Mouse (Mus musculus) stomach, embryonic 15.5 days (tissue): ENCODE data around the gene Tmem59l. TPM values are rescaled to one million over a fixed set of nuclear protein-coding genes. Genes with fewer than 3 reads are reported as not detected.

Experiments
- ATAC-seq: fragments of 200-750 bp; cut with Nextera tagmentation; 2 replicates; pipeline ENCODE4 v1.8.0; 2017; ENCODE audit warnings: low read depth, moderate number of reproducible peaks, moderate TSS enrichment; ENCODE audit not compliant: insufficient read depth, low FRiP score
- H3K27ac ChIP-seq: fragments of 300-500 bp; sonication (generic); 2 replicates; pipeline ENCODE4 v1.5.1; 2015; ENCODE audit warnings: mild to moderate bottlenecking, inconsistent platforms
- H3K27me3 ChIP-seq: fragments of 300-500 bp; sonication (generic); replicated peaks from 2 replicates; pipeline ENCODE4 v1.6.1; 2015; ENCODE audit warnings: inconsistent platforms
- H3K36me3 ChIP-seq: fragments of 300-500 bp; sonication (generic); 2 replicates; pipeline ENCODE4 v1.6.1; 2015; ENCODE audit warnings: inconsistent platforms
- H3K4me1 ChIP-seq: fragments of 300-500 bp; sonication (generic); 2 replicates; pipeline ENCODE4 v1.6.1; 2015; ENCODE audit warnings: inconsistent platforms
- H3K4me2 ChIP-seq: fragments of 300-500 bp; sonication (generic); 2 replicates; pipeline ENCODE4 v1.6.1; 2015; ENCODE audit warnings: mild to moderate bottlenecking, inconsistent platforms
- H3K4me3 ChIP-seq: fragments of 300-500 bp; sonication (generic); replicated peaks from 2 replicates; pipeline ENCODE4 v1.5.1; 2015; ENCODE audit warnings: inconsistent platforms
- H3K9ac ChIP-seq: fragments of 300-500 bp; sonication (generic); 2 replicates; pipeline ENCODE4 v1.6.1; 2015; ENCODE audit warnings: inconsistent platforms
- H3K9me3 ChIP-seq: fragments of 300-500 bp; sonication (generic); 2 replicates; pipeline ENCODE4 v1.6.1; 2016; ENCODE audit warnings: inconsistent platforms
- WGBS: fragments of 180-500 bp; shearing (Covaris S2); methylation state at CpG from one replicate; pipeline ENCODE4 v1.1.7; 2015; 5-methylcytosine and 5-hydroxymethylcytosine counted together
- polyA plus RNA-seq: library from polyadenylated mRNA; unstranded; fragments of >200 nt; fragmentation: Nextera tagmentation; extraction: Ambion mirVana; gene quantifications from 2 replicates; pipeline ENCODE4 v1.2.1, GENCODE M21; 2015

The Tmem59l gene
- polyA plus RNA-seq: 3.0 and 3.5 TPM in 2 replicates

DNA sequence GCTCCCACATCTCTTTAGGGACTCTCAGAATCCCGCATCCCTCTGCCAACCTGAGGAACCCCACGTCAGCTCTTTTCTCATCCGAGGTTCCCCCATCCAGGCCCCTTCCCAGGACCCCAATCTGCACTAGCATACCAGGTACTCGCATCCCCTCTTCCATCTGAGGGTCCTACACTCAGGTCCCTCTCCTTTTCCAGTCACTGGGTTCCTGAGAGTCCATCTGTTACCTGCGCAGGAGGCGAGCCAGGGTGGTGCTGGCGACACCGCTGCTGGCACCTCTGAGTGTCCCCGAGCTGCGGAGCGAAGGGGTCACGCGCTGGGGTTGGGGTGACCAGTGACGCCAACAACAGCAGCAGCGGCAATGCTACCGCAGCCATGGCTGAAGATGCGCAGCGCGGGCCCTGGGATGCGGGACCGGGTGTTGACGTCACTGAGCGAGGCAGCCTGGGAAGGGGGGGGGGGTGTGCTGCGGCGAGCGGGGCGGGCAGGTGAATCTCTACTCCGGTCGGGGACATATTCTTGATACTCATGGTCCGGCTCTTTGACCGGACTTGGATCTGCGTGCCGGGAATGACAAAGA, at the start of gene Tmem59l:
Tmem59l (minus strand) TSS at position 418 of the 580 bp plus-strand sequence.
- ATAC-seq: no peak
- Histone ChIP-seq H3K9me3 (no peaks in the 10 kb centered on the region), H3K27ac (no peak within 1 kb of the TSS), H3K4me3 (peak within 1 kb of the TSS; percentile 36), H3K4me1 (peaks cover 33% of the 10 kb centered on the region), H3K36me3 (no peaks in the 10 kb centered on the region), H3K27me3 (peaks cover 77% of the 10 kb centered on the region), H3K4me2 (peak within 1 kb of the TSS; percentile 65), H3K9ac (no peak within 1 kb of the TSS)
- WGBS: 9% methylated on average over 33 of the region's 33 CpGs

GRCm38 (mm10) chr8:70535701-70536100, 48.5 kb upstream of the Tmem59l start:
- Histone ChIP-seq H3K4me3 (no peak overlapping the region), H3K27me3 (no peaks in the 10 kb centered on the region), H3K27ac (no peak overlapping the region), H3K4me1 (peaks cover 10% of the 10 kb centered on the region), H3K36me3 (peaks cover 50% of the 10 kb centered on the region), H3K9ac (no peak overlapping the region), H3K9me3 (no peaks in the 10 kb centered on the region), H3K4me2 (no peak overlapping the region)
- 96% methylated on average over 2 of the region's 2 CpGs for WGBS
- ATAC-seq: no peak

- Histone ChIP-seq H3K36me3 (peaks cover 52% of the 10 kb centered on the region), H3K9me3 (no peaks in the 10 kb centered on the region), H3K4me1 (peaks cover 5% of the 10 kb centered on the region; the same call in 1 of the 2 replicates), H3K27ac (no peak overlapping the region), H3K4me2 (no peak overlapping the region), H3K4me3 (no peak overlapping the region), H3K9ac (no peak overlapping the region), H3K27me3 (no peaks in the 10 kb centered on the region)
- ATAC-seq: no peak
- 84% methylated on average over 3 of the region's 3 CpGs for WGBS
Measured at GRCm38 (mm10) chr8:70535221-70535620, 48.1 kb upstream of the Tmem59l start.

DNA sequence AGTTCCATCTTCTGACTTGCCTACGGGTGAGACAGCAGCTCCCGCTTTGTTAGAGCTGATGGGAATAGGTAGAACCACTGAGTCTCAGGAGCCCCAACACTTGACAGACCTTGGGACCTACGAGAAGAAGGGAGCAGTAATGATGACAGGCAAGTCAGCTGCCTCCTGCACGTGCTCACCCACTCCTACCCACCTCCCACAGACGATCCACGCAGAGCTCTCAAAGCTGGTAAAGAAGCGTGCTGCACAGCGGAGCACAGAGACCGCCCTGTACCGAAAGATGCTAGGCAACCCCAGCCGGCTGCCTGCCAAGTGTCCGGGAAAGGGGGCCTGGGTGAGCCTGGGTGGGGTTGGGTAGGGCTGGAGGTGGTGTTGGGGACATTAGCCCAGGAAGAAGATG, 47.1 kb upstream of the Tmem59l start:
- Histone ChIP-seq H3K4me2 (no peak overlapping the region), H3K4me1 (0 out of 2 replicates have a peak, but pooled peaks cover 5% of the 10 kb centered on the region), H3K27me3 (no peaks in the 10 kb centered on the region), H3K27ac (no peak overlapping the region), H3K4me3 (no peak overlapping the region), H3K36me3 (peaks cover 57% of the 10 kb centered on the region), H3K9ac (no peak overlapping the region), H3K9me3 (no peaks in the 10 kb centered on the region)
- 93% methylated on average over 12 of the region's 12 CpGs for WGBS
- ATAC-seq: no peak

GRCm38 (mm10) chr8:70530314-70530713, 43.2 kb upstream of the Tmem59l start:
- no peak overlapping the region for H3K4me3 ChIP-seq
- no peak overlapping the region for H3K4me2 ChIP-seq
- no peak overlapping the region for H3K27ac ChIP-seq
- H3K9me3 ChIP-seq: no peaks in the 10 kb centered on the region
- H3K27me3 ChIP-seq: no peaks in the 10 kb centered on the region
- H3K36me3 ChIP-seq: peaks cover 41% of the 10 kb centered on the region
- H3K9ac ChIP-seq: no peak overlapping the region
- 87% methylated on average over 2 of the region's 2 CpGs for WGBS
- peaks cover 19% of the 10 kb centered on the region; the same call in 1 of the 2 replicates for H3K4me1 ChIP-seq
- ATAC-seq: no peak

- no peaks in the 10 kb centered on the region for H3K27me3 ChIP-seq
- no peak overlapping the region for H3K9ac ChIP-seq
- no peak overlapping the region for H3K27ac ChIP-seq
- H3K4me3 ChIP-seq: no peak overlapping the region
- no peak for ATAC-seq
- H3K4me2 ChIP-seq: no peak overlapping the region
- H3K9me3 ChIP-seq: no peaks in the 10 kb centered on the region
- peaks cover 36% of the 10 kb centered on the region for H3K36me3 ChIP-seq
- 91% methylated on average over 3 of the region's 3 CpGs for WGBS
- H3K4me1 ChIP-seq: peaks cover 19% of the 10 kb centered on the region; the same call in 1 of the 2 replicates
Measured at GRCm38 (mm10) chr8:70529741-70530161, 42.6 kb upstream of the Tmem59l start.

- H3K4me3 ChIP-seq: no peak overlapping the region; the same call in 1 of the 2 replicates
- no peak overlapping the region for H3K9ac ChIP-seq
- peaks cover 19% of the 10 kb centered on the region; the same call in 1 of the 2 replicates for H3K4me1 ChIP-seq
- peaks cover 32% of the 10 kb centered on the region for H3K36me3 ChIP-seq
- 79% methylated on average over 5 of the region's 5 CpGs for WGBS
- no peaks in the 10 kb centered on the region for H3K27me3 ChIP-seq
- no peaks in the 10 kb centered on the region for H3K9me3 ChIP-seq
- H3K4me2 ChIP-seq: peak overlapping the region; percentile 10; the same call in 1 of the 2 replicates
- ATAC-seq: no peak
- H3K27ac ChIP-seq: no peak overlapping the region
Measured at GRCm38 (mm10) chr8:70529299-70529698, 42.1 kb upstream of the Tmem59l start.

GRCm38 (mm10) chr8:70528182-70528797, 41.1 kb upstream of the Tmem59l start:
- no peaks in the 10 kb centered on the region for H3K27me3 ChIP-seq
- H3K36me3 ChIP-seq: peaks cover 25% of the 10 kb centered on the region
- peak overlapping the region; percentile 68 for H3K4me2 ChIP-seq
- peak overlapping the region; percentile 92 for H3K9ac ChIP-seq
- WGBS: 23% methylated on average over 13 of the region's 13 CpGs
- H3K27ac ChIP-seq: peak overlapping the region; percentile 90
- peak overlapping the region; percentile 89 for H3K4me3 ChIP-seq
- ATAC-seq: no peak
- peaks cover 24% of the 10 kb centered on the region for H3K4me1 ChIP-seq
- H3K9me3 ChIP-seq: no peaks in the 10 kb centered on the region

GRCm38 (mm10) chr8:70527512-70528181, 40.5 kb upstream of the Tmem59l start, which contains the start of the genes Fkbp8 and Kxd1:
Gene Fkbp8, plus strand, starts transcription at chr8:70527724.
Gene Kxd1, minus strand, starts transcription at chr8:70527956.
- peak within 1 kb of the TSS; percentile 90 for H3K27ac ChIP-seq
- peak; percentile 89 for ATAC-seq
- H3K4me2 ChIP-seq: peak within 1 kb of the TSS; percentile 68
- peaks cover 20% of the 10 kb centered on the region for H3K36me3 ChIP-seq
- H3K9me3 ChIP-seq: no peaks in the 10 kb centered on the region
- H3K4me1 ChIP-seq: peaks cover 25% of the 10 kb centered on the region
- peak within 1 kb of the TSS; percentile 89 for H3K4me3 ChIP-seq
- no peaks in the 10 kb centered on the region for H3K27me3 ChIP-seq
- under 1% methylated on average over 61 of the region's 61 CpGs for WGBS
- H3K9ac ChIP-seq: peak within 1 kb of the TSS; percentile 92

- H3K36me3 ChIP-seq: peaks cover 14% of the 10 kb centered on the region
- ATAC-seq: no peak
- no peaks in the 10 kb centered on the region for H3K9me3 ChIP-seq
- peaks cover 29% of the 10 kb centered on the region for H3K4me1 ChIP-seq
- peak overlapping the region; percentile 92; the same call in 1 of the 2 replicates for H3K9ac ChIP-seq
- H3K4me3 ChIP-seq: peak overlapping the region; percentile 89
- WGBS: 2% methylated on average over 8 of the region's 8 CpGs
- no peaks in the 10 kb centered on the region for H3K27me3 ChIP-seq
- peak overlapping the region; percentile 68 for H3K4me2 ChIP-seq
- peak overlapping the region; percentile 90 for H3K27ac ChIP-seq
Measured at GRCm38 (mm10) chr8:70527111-70527511, 40.0 kb upstream of the Tmem59l start.

- H3K9ac ChIP-seq: peak overlapping the region; percentile 40
- peak overlapping the region; percentile 71 for H3K4me2 ChIP-seq
- peak overlapping the region; percentile 91 for H3K27ac ChIP-seq
- H3K9me3 ChIP-seq: no peaks in the 10 kb centered on the region
- H3K4me3 ChIP-seq: peak overlapping the region; percentile 57
- H3K36me3 ChIP-seq: 0 out of 2 replicates have a peak, but pooled peaks cover 5% of the 10 kb centered on the region
- WGBS: under 1% methylated on average over 51 of the region's 51 CpGs
- ATAC-seq: peak; percentile 80
- H3K4me1 ChIP-seq: peaks cover 18% of the 10 kb centered on the region
- no peaks in the 10 kb centered on the region for H3K27me3 ChIP-seq
Measured at GRCm38 (mm10) chr8:70522592-70523403, 35.6 kb upstream of the Tmem59l start.
